In genomic region chr14:79158219-79158521, GRCm38 (mm10) we compare ENCODE assay signal across 9 mouse cellular contexts.
DNase-seq lines count a peak whose midpoint lies in the region; ATAC-seq lines count a peak whose summit lies in the region.
"Had no signal": no experiment of that assay in that cellular context is flagged by ENCODE, and none has a peak within 500 bp of the region (broad histone marks: within the 10 kb centered on the region; RNA-seq: fewer than 3 reads in every experiment).

No protein-coding gene starts in this region.

- H3K9ac ChIP-seq in forebrain, embryonic 11.5 days (ENCODE audit: low read length): no peak overlapping the region
- no peak overlapping the region for H3K9ac ChIP-seq in hindbrain, embryonic 13.5 days
- H3K9ac ChIP-seq in lung, embryonic 16.5 days (ENCODE audit: low read length): peak overlapping the region; percentile 21; the same call in 1 of the 2 replicates
- no peak overlapping the region for H3K9ac ChIP-seq in neural tube, embryonic 15.5 days (replicated peaks)
- H3K9ac ChIP-seq in midbrain, embryonic 16.5 days (ENCODE audit: low read depth, low read length): no peak overlapping the region

- no peak overlapping the region for H3K4me2 ChIP-seq in forebrain, embryonic 11.5 days (ENCODE audit: low read depth, low read length, severe bottlenecking)
- no peak overlapping the region for H3K4me2 ChIP-seq in hindbrain, embryonic 13.5 days
- 0 out of 2 replicates have a peak overlapping the region, but pooled peaks have one; percentile 18 for H3K4me2 ChIP-seq in lung, embryonic 16.5 days (ENCODE audit: low read depth, low read length)
- no peak overlapping the region for H3K4me2 ChIP-seq in neural tube, embryonic 15.5 days
- H3K4me2 ChIP-seq in midbrain, embryonic 16.5 days (ENCODE audit: low read length): no peak overlapping the region

- no peak for ATAC-seq in forebrain, embryonic 11.5 days (replicated peaks; ENCODE audit: low FRiP score)
- no peak for ATAC-seq in hindbrain, embryonic 13.5 days (ENCODE audit: low FRiP score)
- 0 out of 2 replicates have a peak, but pooled peaks have one; percentile 8 for ATAC-seq in lung, embryonic 16.5 days (ENCODE audit: low read depth)
- no peak for ATAC-seq in neural tube, embryonic 15.5 days (ENCODE audit: low FRiP score)
- ATAC-seq in midbrain, embryonic 16.5 days: no peak

- H3K4me1 ChIP-seq in forebrain, embryonic 10.5 days: peaks cover 24% of the 10 kb centered on the region
- 0 out of 2 replicates have a peak, but pooled peaks cover 4% of the 10 kb centered on the region for H3K4me1 ChIP-seq in forebrain, embryonic 11.5 days (replicated peaks; ENCODE audit: control insufficient read depth, insufficient read depth, low read length)
- peaks cover 26% of the 10 kb centered on the region for H3K4me1 ChIP-seq in hindbrain, embryonic 13.5 days (replicated peaks)
- peaks cover 12% of the 10 kb centered on the region for H3K4me1 ChIP-seq in hindbrain, embryonic 10.5 days (replicated peaks)
- H3K4me1 ChIP-seq in lung, embryonic 16.5 days (replicated peaks; ENCODE audit: control insufficient read depth, insufficient read depth, low read length): peaks cover 21% of the 10 kb centered on the region
- H3K4me1 ChIP-seq in neural tube, embryonic 15.5 days: peaks cover 20% of the 10 kb centered on the region
- H3K4me1 ChIP-seq in midbrain, embryonic 16.5 days (ENCODE audit: control insufficient read depth, insufficient read depth, low read length): no peaks in the 10 kb centered on the region

- no peaks in the 10 kb centered on the region for H3K9me3 ChIP-seq in forebrain, embryonic 10.5 days
- H3K9me3 ChIP-seq in forebrain, embryonic 11.5 days (ENCODE audit: control insufficient read depth, low read length): no peaks in the 10 kb centered on the region
- no peaks in the 10 kb centered on the region for H3K9me3 ChIP-seq in hindbrain, embryonic 13.5 days
- H3K9me3 ChIP-seq in hindbrain, embryonic 10.5 days: no peaks in the 10 kb centered on the region
- H3K9me3 ChIP-seq in lung, embryonic 16.5 days (ENCODE audit: control insufficient read depth, low read length): no peaks in the 10 kb centered on the region
- H3K9me3 ChIP-seq in neural tube, embryonic 15.5 days (replicated peaks): no peaks in the 10 kb centered on the region
- no peaks in the 10 kb centered on the region for H3K9me3 ChIP-seq in midbrain, embryonic 16.5 days (replicated peaks; ENCODE audit: control insufficient read depth, low read length, poor library complexity, severe bottlenecking)

- no peaks in the 10 kb centered on the region for H3K36me3 ChIP-seq in forebrain, embryonic 10.5 days (replicated peaks)
- H3K36me3 ChIP-seq in forebrain, embryonic 11.5 days (ENCODE audit: control insufficient read depth, insufficient read depth, low read length): no peaks in the 10 kb centered on the region
- peaks cover 6% of the 10 kb centered on the region for H3K36me3 ChIP-seq in hindbrain, embryonic 13.5 days
- peaks cover 4% of the 10 kb centered on the region; the same call in 1 of the 2 replicates for H3K36me3 ChIP-seq in hindbrain, embryonic 10.5 days
- H3K36me3 ChIP-seq in lung, embryonic 16.5 days (ENCODE audit: control insufficient read depth, insufficient read depth, low read length): no peaks in the 10 kb centered on the region
- H3K36me3 ChIP-seq in neural tube, embryonic 15.5 days: 0 out of 2 replicates have a peak, but pooled peaks cover 4% of the 10 kb centered on the region
- no peaks in the 10 kb centered on the region for H3K36me3 ChIP-seq in midbrain, embryonic 16.5 days (ENCODE audit: control insufficient read depth, insufficient read depth, low read length)

- 91% methylated on average over 12 of the region's 12 CpGs for WGBS in forebrain, embryonic 10.5 days
- 91% methylated on average over 12 of the region's 12 CpGs for WGBS in forebrain, embryonic 11.5 days
- WGBS in hindbrain, embryonic 13.5 days: 83% methylated on average over 12 of the region's 12 CpGs
- WGBS in hindbrain, embryonic 10.5 days: 91% methylated on average over 12 of the region's 12 CpGs
- WGBS in lung, embryonic 16.5 days: 41% methylated on average over 12 of the region's 12 CpGs
- 79% methylated on average over 12 of the region's 12 CpGs for whole genome bisulfite sequencing in neural tube, embryonic 15.5 days
- 85% methylated on average over 12 of the region's 12 CpGs for WGBS in midbrain, embryonic 16.5 days

- H3K27ac ChIP-seq in forebrain, embryonic 10.5 days: peak overlapping the region; percentile 31; the same call in 1 of the 2 replicates
- H3K27ac ChIP-seq in forebrain, embryonic 11.5 days (ENCODE audit: low read depth, low read length): no peak overlapping the region
- H3K27ac ChIP-seq in hindbrain, embryonic 13.5 days: peak overlapping the region; percentile 62
- H3K27ac ChIP-seq in hindbrain, embryonic 10.5 days: no peak overlapping the region
- peak overlapping the region; percentile 82 for H3K27ac ChIP-seq in lung, embryonic 16.5 days (ENCODE audit: low read length)
- H3K27ac ChIP-seq in neural tube, embryonic 15.5 days (replicated peaks): peak overlapping the region; percentile 54
- H3K27ac ChIP-seq in midbrain, embryonic 16.5 days (ENCODE audit: low read length): no peak overlapping the region; the same call in 1 of the 2 replicates

- DNase-seq in forebrain, embryonic 10.5 days (ENCODE audit: extremely low spot score, low spot score): no peak
- DNase-seq in forebrain, embryonic 11.5 days (ENCODE audit: low spot score): no peak
- no peak for DNase-seq in hindbrain, embryonic 10.5 days (ENCODE audit: low spot score)
- DNase-seq in lung, postnatal 25 days (ENCODE audit: low spot score): no peak
- DNase-seq: right cerebral cortex, postnatal 4 days had no signal

- no peak overlapping the region for H3K4me3 ChIP-seq in forebrain, embryonic 10.5 days
- H3K4me3 ChIP-seq in forebrain, embryonic 11.5 days (ENCODE audit: low read depth, low read length): no peak overlapping the region
- H3K4me3 ChIP-seq in hindbrain, embryonic 13.5 days: no peak overlapping the region
- no peak overlapping the region for H3K4me3 ChIP-seq in hindbrain, embryonic 10.5 days
- H3K4me3 ChIP-seq in lung, embryonic 16.5 days (ENCODE audit: low read length): no peak overlapping the region
- H3K4me3 ChIP-seq in neural tube, embryonic 15.5 days (replicated peaks): no peak overlapping the region
- H3K4me3 ChIP-seq in midbrain, embryonic 16.5 days (ENCODE audit: low read depth, low read length): no peak overlapping the region

- H3K27me3 ChIP-seq in forebrain, embryonic 10.5 days (ENCODE audit: poor library complexity, severe bottlenecking): no peaks in the 10 kb centered on the region
- no peaks in the 10 kb centered on the region for H3K27me3 ChIP-seq in forebrain, embryonic 11.5 days (ENCODE audit: control insufficient read depth, insufficient read depth, low read length)
- no peaks in the 10 kb centered on the region for H3K27me3 ChIP-seq in hindbrain, embryonic 13.5 days
- no peaks in the 10 kb centered on the region for H3K27me3 ChIP-seq in hindbrain, embryonic 10.5 days (ENCODE audit: insufficient read depth, poor library complexity, severe bottlenecking)
- H3K27me3 ChIP-seq in lung, embryonic 16.5 days (ENCODE audit: control insufficient read depth, insufficient read depth, low read depth, low read length): no peaks in the 10 kb centered on the region
- H3K27me3 ChIP-seq in neural tube, embryonic 15.5 days (replicated peaks): no peaks in the 10 kb centered on the region
- H3K27me3 ChIP-seq in midbrain, embryonic 16.5 days (ENCODE audit: control insufficient read depth, insufficient read depth, low read depth, low read length): no peaks in the 10 kb centered on the region

Comparison
In these comparisons a context has a peak if more than half of its experiments do, and no peak if none do; other contexts are left out.
1. H3K27ac ChIP-seq: peak in forebrain, embryonic 10.5 days (single experiment), hindbrain, embryonic 13.5 days (single experiment), lung, embryonic 16.5 days (single experiment) and neural tube, embryonic 15.5 days (single experiment); none in forebrain, embryonic 11.5 days (single experiment), hindbrain, embryonic 10.5 days (single experiment) and midbrain, embryonic 16.5 days (single experiment).